Mouse (Mus musculus) ES-Bruce4 (cell line): Measurements from ENCODE around the gene Psenen.

Experiments
- CTCF ChIP-seq: IDR thresholded peaks from one replicate; pipeline ENCODE4 v1.8.1; 2011; ENCODE audit warnings: low read depth, low read length
- EP300 ChIP-seq: IDR thresholded peaks from 2 replicates; pipeline ENCODE4 v1.6.1; 2011; ENCODE audit warnings: low read depth, low read length; ENCODE audit not compliant: insufficient read depth
- POLR2A ChIP-seq: IDR thresholded peaks from one replicate; pipeline ENCODE4 v1.8.1; 2011; ENCODE audit warnings: low read length; ENCODE audit not compliant: insufficient read depth

DNA sequence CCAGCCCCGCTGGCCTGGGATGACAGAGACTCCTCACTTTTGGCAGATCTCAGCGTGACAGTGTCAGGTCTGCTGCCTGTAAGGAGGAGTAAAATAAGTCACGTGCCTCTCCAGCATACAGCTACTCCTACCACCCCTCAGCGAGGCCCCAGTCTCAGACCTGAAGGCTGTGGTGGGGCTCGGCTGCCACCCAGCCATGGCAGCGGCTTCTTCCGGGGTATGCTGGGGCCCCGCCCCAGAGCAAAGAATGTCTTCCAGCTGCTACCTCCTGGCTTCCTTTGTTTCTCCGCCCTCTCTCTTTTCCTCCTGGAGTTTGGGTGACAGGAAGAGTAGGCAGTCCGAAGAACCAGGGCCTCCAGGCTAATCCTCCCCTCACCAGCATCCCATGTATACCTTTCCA lies 37.5 kb downstream of the Psenen start:
- no peak for TF ChIP-seq CTCF
- no peak for TF ChIP-seq POLR2A
- TF ChIP-seq EP300 = no peak
